Mouse (Mus musculus) limb, embryonic 11.5 days (tissue): Measurements from ENCODE around the gene Magt1. TPM values are rescaled to one million over a fixed set of nuclear protein-coding genes. Genes with fewer than 3 reads are reported as not detected.
A peak's percentile ranks its signal among the peaks of the same experiment; 100 is the strongest.

Experiments
- ATAC-seq: fragments of 200-750 bp; cut with Nextera tagmentation; 2 replicates; pipeline ENCODE4 v1.8.0; 2017; ENCODE audit warnings: low read depth; ENCODE audit not compliant: insufficient number of reproducible peaks, low FRiP score, low TSS enrichment
- DNase-seq: peaks from one replicate; pipeline ENCODE4 v3.0.0-alpha.2; 2015; ENCODE audit warnings: low spot score
- H3K27ac ChIP-seq: fragments of 300-500 bp; sonication (generic); replicated peaks from 2 replicates; pipeline ENCODE4 v1.5.1; 2014; ENCODE audit warnings: low read depth, mild to moderate bottlenecking, low read length
- H3K27me3 ChIP-seq: fragments of 300-500 bp; sonication (generic); 2 replicates; pipeline ENCODE4 v1.6.1; 2014; ENCODE audit warnings: mild to moderate bottlenecking, low read length, mixed read lengths; ENCODE audit not compliant: control insufficient read depth, insufficient read depth
- H3K36me3 ChIP-seq: fragments of 300-500 bp; sonication (generic); 2 replicates; pipeline ENCODE4 v1.6.1; 2014; ENCODE audit warnings: mild to moderate bottlenecking, low read length, moderate library complexity, mixed read lengths; ENCODE audit not compliant: control insufficient read depth, insufficient read depth
- H3K4me1 ChIP-seq: fragments of 300-500 bp; sonication (generic); 2 replicates; pipeline ENCODE4 v1.6.1; 2014; ENCODE audit warnings: low read length, mixed read lengths; ENCODE audit not compliant: control insufficient read depth, insufficient read depth
- H3K4me2 ChIP-seq: fragments of 300-500 bp; sonication (generic); 2 replicates; pipeline ENCODE4 v1.6.1; 2014; ENCODE audit warnings: low read depth, mild to moderate bottlenecking, moderate library complexity; ENCODE audit not compliant: severe bottlenecking
- H3K4me3 ChIP-seq: fragments of 300-500 bp; sonication (generic); 2 replicates; pipeline ENCODE4 v1.5.1; 2014; ENCODE audit warnings: low read depth, low read length
- H3K9ac ChIP-seq: fragments of 300-500 bp; sonication (generic); 2 replicates; pipeline ENCODE4 v1.6.1; 2014; ENCODE audit warnings: mild to moderate bottlenecking, low read length
- H3K9me3 ChIP-seq: fragments of 300-500 bp; sonication (generic); 2 replicates; pipeline ENCODE4 v1.6.1; 2016; ENCODE audit warnings: low read length; ENCODE audit not compliant: control insufficient read depth
- WGBS: fragments of 180-500 bp; shearing (Covaris S2); extraction: QIAGEN DNeasy Blood & Tissue Kit; methylation state at CpG from one replicate; pipeline ENCODE4 v1.1.7; 2014; 5-methylcytosine and 5-hydroxymethylcytosine counted together
- polyA plus RNA-seq: library from polyadenylated mRNA; unstranded; fragments of >200 nt; fragmentation: Nextera tagmentation; extraction: Ambion mirVana; gene quantifications from 2 replicates; pipeline ENCODE4 v1.2.1, GENCODE M21; 2014

Magt1 gene
- polyA plus RNA-seq, 1 experiment from 2014 or later: 63.2 TPM

DNA sequence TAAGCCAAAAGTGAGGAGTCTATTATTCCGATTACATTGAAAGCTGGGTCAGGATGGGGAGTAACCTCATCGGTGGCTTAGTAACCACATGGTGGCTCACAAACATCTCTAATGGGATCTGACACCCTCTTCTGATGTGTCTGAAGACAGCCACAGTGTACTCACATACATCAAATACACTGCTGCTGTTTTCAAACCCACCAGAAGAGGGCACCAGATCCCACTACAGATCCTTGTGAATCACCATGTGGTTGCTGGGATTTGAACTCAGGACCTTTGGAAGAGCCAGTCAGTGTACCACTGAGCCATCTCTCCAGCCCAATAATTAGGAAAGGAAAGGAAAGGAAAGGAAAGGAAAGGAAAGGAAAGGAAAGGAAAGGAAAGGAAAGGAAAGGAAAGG is 90.3 kb downstream of the Magt1 start:
- Histone ChIP-seq H3K9ac (no peak overlapping the region), H3K4me1 (no peaks in the 10 kb centered on the region), H3K9me3 (no peaks in the 10 kb centered on the region), H3K36me3 (0 out of 2 replicates have a peak, but pooled peaks cover 2% of the 10 kb centered on the region), H3K4me3 (no peak overlapping the region), H3K4me2 (no peak overlapping the region), H3K27me3 (no peaks in the 10 kb centered on the region), H3K27ac (no peak overlapping the region)
- ATAC-seq: no peak
- DNase-seq: peak; percentile 24
- 97% methylated on average over 2 of the region's 2 CpGs for WGBS

Other genes starting within 250 kb of the Magt1 start
- gene Fgf16, start 247.6 kb downstream of the Magt1 start, polyA plus RNA-seq: not detected in 2 replicates
- 216 and 244 TPM in 2 replicates for gene Atrx, start 82.5 kb downstream of the Magt1 start, polyA plus RNA-seq
- 363 and 395 TPM in 2 replicates for gene Cox7b, start 3.8 kb upstream of the Magt1 start, polyA plus RNA-seq
- gene Atp7a, start 15.4 kb upstream of the Magt1 start, polyA plus RNA-seq: 40.7 and 45.5 TPM in 2 replicates
- gene Tlr13, start 131.3 kb upstream of the Magt1 start, polyA plus RNA-seq: 0.14 and 0.19 TPM in 2 replicates
- 418 and 465 TPM in 2 replicates for gene Pgk1, start 175.2 kb upstream of the Magt1 start, polyA plus RNA-seq
- gene Taf9b, start 209.3 kb upstream of the Magt1 start, polyA plus RNA-seq: 8.2 and 10.8 TPM in 2 replicates
- gene Fnd3c2, start 243.5 kb upstream of the Magt1 start, polyA plus RNA-seq: not detected in 2 replicates